Mouse (Mus musculus) liver, adult 2 months (tissue): ENCODE measurements at regions not wholly inside any gene's neighbourhood (a gene's known extent, or its start where the extent isn't known, plus 50 kb on each side); places are given as distances from the start of the nearest gene placed in this dataset.
A peak's percentile ranks its signal among the peaks of the same experiment; 100 is the strongest.
"Not testable (repeated sequence)": the region's sequence is repeated elsewhere in the genome, so short reads cannot be mapped to it uniquely, and the experiment has no call there.

Experiments
- DNase-seq: peaks from one replicate; pipeline ENCODE4 v3.0.0-alpha.2; 2011; ENCODE audit warnings: low read depth, low spot score; ENCODE audit errors: extremely low read depth
- H3K27ac ChIP-seq: fragments of 200-500 bp; replicated peaks from 2 replicates; pipeline ENCODE4 v1.5.1; 2012; ENCODE audit warnings: low read depth, mild to moderate bottlenecking, control low read depth, inconsistent platforms, low read length; ENCODE audit not compliant: insufficient read depth
- H3K27me3 ChIP-seq: fragments of 200-500 bp; 2 replicates; pipeline ENCODE4 v1.6.1; 2012; ENCODE audit warnings: mild to moderate bottlenecking, moderate library complexity, low read length, inconsistent platforms; ENCODE audit not compliant: control insufficient read depth, insufficient read depth
- H3K36me3 ChIP-seq: fragments of 200-500 bp; 2 replicates; pipeline ENCODE4 v1.6.1; 2012; ENCODE audit warnings: low read length, inconsistent platforms; ENCODE audit not compliant: control insufficient read depth, insufficient read depth
- H3K4me1 ChIP-seq: fragments of 200-500 bp; 2 replicates; pipeline ENCODE4 v1.6.1; 2011; ENCODE audit warnings: low read length; ENCODE audit not compliant: control insufficient read depth, insufficient read depth
- H3K4me3 ChIP-seq: fragments of 200-500 bp; 2 replicates; pipeline ENCODE4 v1.5.1; 2011; ENCODE audit warnings: low read depth, mild to moderate bottlenecking, control low read depth, low read length, moderate library complexity; ENCODE audit not compliant: insufficient read depth
- H3K79me2 ChIP-seq: fragments of 200-500 bp; 2 replicates; pipeline ENCODE4 v1.6.1; 2012; ENCODE audit warnings: inconsistent platforms, mild to moderate bottlenecking, low read length, moderate library complexity; ENCODE audit not compliant: control insufficient read depth, insufficient read depth
- H3K9ac ChIP-seq: fragments of 200-500 bp; 2 replicates; pipeline ENCODE4 v1.6.1; 2012; ENCODE audit warnings: low read depth, mild to moderate bottlenecking, control low read depth, inconsistent platforms, low read length
- CTCF ChIP-seq: fragments of 200-500 bp; IDR thresholded peaks from 2 replicates; pipeline ENCODE4 v1.5.1; 2011; ENCODE audit warnings: low read depth, low read length, control low read depth
- POLR2A ChIP-seq: fragments of 200-500 bp; IDR thresholded peaks from 2 replicates; pipeline ENCODE4 v1.6.1; 2011; ENCODE audit warnings: low read length, control low read depth; ENCODE audit not compliant: insufficient read depth; ENCODE audit errors: extremely low read depth
- WGBS: fragments of 180-500 bp; shearing (Covaris S2); methylation state at CpG from one replicate; pipeline ENCODE4 v1.1.7; 2018; 5-methylcytosine and 5-hydroxymethylcytosine counted together

- Histone ChIP-seq H3K4me1 (no peaks in the 10 kb centered on the region), H3K79me2 (no peaks in the 10 kb centered on the region), H3K27ac (no peak overlapping the region), H3K9ac (no peak overlapping the region), H3K27me3 (no peaks in the 10 kb centered on the region; the same call in 1 of the 2 replicates), H3K4me3 (no peak overlapping the region), H3K36me3 (no peaks in the 10 kb centered on the region)
- no peak for TF ChIP-seq POLR2A
- no peak for TF ChIP-seq CTCF
- DNase-seq: no peak
- 92% methylated on average over 10 of the region's 10 CpGs for WGBS
Observed at GRCm38 (mm10) chr13:44495450-44495849, 233.8 kb upstream of the Jarid2 start.

GRCm38 (mm10) chr13:44496596-44496995 is 232.7 kb upstream of the Jarid2 start:
- DNase-seq: no peak
- no peak overlapping the region for H3K9ac ChIP-seq
- H3K4me1 ChIP-seq: no peaks in the 10 kb centered on the region
- no peak overlapping the region for H3K4me3 ChIP-seq
- H3K27ac ChIP-seq: no peak overlapping the region
- H3K27me3 ChIP-seq: no peaks in the 10 kb centered on the region; the same call in 1 of the 2 replicates
- H3K79me2 ChIP-seq: no peaks in the 10 kb centered on the region
- TF ChIP-seq POLR2A (no peak), CTCF (no peak)
- WGBS: 93% methylated on average over 9 of the region's 9 CpGs
- H3K36me3 ChIP-seq: no peaks in the 10 kb centered on the region

- H3K4me1 ChIP-seq, H3K36me3 ChIP-seq, DNase-seq, H3K27me3 ChIP-seq, H3K4me3 ChIP-seq, H3K79me2 ChIP-seq, H3K9ac ChIP-seq, H3K27ac ChIP-seq: not testable (repeated sequence)
- WGBS: 82% methylated on average over 5 of the region's 5 CpGs
Observed at GRCm38 (mm10) chr13:44500896-44501295, 228.4 kb upstream of the Jarid2 start.

GRCm38 (mm10) chr13:44501777-44502321 is 227.4 kb upstream of the Jarid2 start:
- Histone ChIP-seq H3K27ac (no peak overlapping the region), H3K27me3 (no peaks in the 10 kb centered on the region), H3K9ac (no peak overlapping the region), H3K4me3 (no peak overlapping the region), H3K4me1 (peaks cover 2% of the 10 kb centered on the region; the same call in 1 of the 2 replicates), H3K79me2 (no peaks in the 10 kb centered on the region), H3K36me3 (no peaks in the 10 kb centered on the region)
- DNase-seq: no peak
- no peak for TF ChIP-seq CTCF
- no peak for TF ChIP-seq POLR2A
- 74% methylated on average over 5 of the region's 5 CpGs for WGBS

- WGBS: 25% methylated on average over 10 of the region's 10 CpGs
- Histone ChIP-seq H3K79me2 (no peaks in the 10 kb centered on the region), H3K4me3 (no peak overlapping the region), H3K27me3 (no peaks in the 10 kb centered on the region), H3K4me1 (peaks cover 2% of the 10 kb centered on the region; the same call in 1 of the 2 replicates), H3K9ac (no peak overlapping the region), H3K27ac (no peak overlapping the region), H3K36me3 (no peaks in the 10 kb centered on the region)
- peak; percentile 61 for DNase-seq
- TF ChIP-seq CTCF (no peak), POLR2A (no peak)
Observed at GRCm38 (mm10) chr13:44502612-44503256, 226.5 kb upstream of the Jarid2 start.

GRCm38 (mm10) chr13:44503257-44503950 is 225.9 kb upstream of the Jarid2 start:
- H3K4me1 ChIP-seq: peaks cover 2% of the 10 kb centered on the region; the same call in 1 of the 2 replicates
- H3K4me3 ChIP-seq: no peak overlapping the region
- no peaks in the 10 kb centered on the region for H3K36me3 ChIP-seq
- WGBS: 87% methylated on average over 15 of the region's 15 CpGs
- no peak overlapping the region for H3K27ac ChIP-seq
- no peaks in the 10 kb centered on the region for H3K79me2 ChIP-seq
- no peak overlapping the region for H3K9ac ChIP-seq
- no peak for TF ChIP-seq POLR2A
- TF ChIP-seq CTCF: no peak
- no peaks in the 10 kb centered on the region for H3K27me3 ChIP-seq
- peak; percentile 26 for DNase-seq
